Mouse (Mus musculus): ENCODE results near the gene Naa30.

DNA sequence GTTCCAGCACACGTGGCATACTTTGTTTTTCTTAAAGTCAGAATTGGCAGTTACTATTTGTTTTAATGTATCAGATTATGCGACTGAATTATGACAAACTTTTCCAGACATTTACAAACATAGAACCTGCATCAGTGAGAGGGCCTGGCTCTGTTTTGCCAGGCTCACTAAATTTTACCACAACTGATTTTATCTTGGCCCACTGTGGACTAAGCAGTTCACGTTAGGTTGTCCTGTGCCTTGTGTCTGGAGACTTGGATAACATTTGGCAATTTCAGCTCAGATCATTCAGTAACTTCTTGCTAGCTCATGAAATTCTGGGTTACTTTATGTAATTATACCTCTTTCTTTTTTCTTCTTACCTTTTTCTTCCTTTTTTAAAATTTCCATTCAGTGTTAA lies 7.7 kb downstream of the Naa30 start:
- no peak for TF ChIP-seq EP300 (IDR thresholded peaks at IDR 0.05; ENCODE audit: insufficient read depth, low read depth, low read length)
- TF ChIP-seq POLR2A (IDR thresholded peaks at IDR 0.05; ENCODE audit: insufficient read depth, low read depth, low read length): no peak

All from heart, adult 2 months (tissue).